Mouse (Mus musculus): ENCODE results near the gene Ap1s1. TPM values are rescaled to one million over a fixed set of nuclear protein-coding genes. Genes with fewer than 3 reads are reported as not detected.

Gene Ap1s1
- 48.3 and 50.1 TPM in 2 replicates for polyA plus RNA-seq (2012; rRNA removed; ENCODE audit: low replicate concordance)

GRCm38 (mm10) chr5:137045402-137046323 is at the start of gene Ap1s1:
Ap1s1 (minus strand) TSS chr5:137046135.

GRCm38 (mm10) chr5:137072079-137072960 is 26.4 kb upstream of the Ap1s1 start, which contains the start of gene Serpine1:
Serpine1 (minus strand) TSS chr5:137072268.

GRCm38 (mm10) chr5:137026092-137026491 is 19.8 kb downstream of the Ap1s1 start, which contains the start of gene Vgf:
Vgf (plus strand) TSS chr5:137026392.

GRCm38 (mm10) chr5:136987934-136988271 is 58.0 kb downstream of the Ap1s1 start, which contains the start of gene Znhit1:
Znhit1 (minus strand) TSS chr5:136988021.

GRCm38 (mm10) chr5:136986695-136987137 is 59.2 kb downstream of the Ap1s1 start, which contains the start of gene Plod3:
Plod3 (plus strand) TSS chr5:136987019.

Other genes with a start within 250 kb of the Ap1s1 start
- 1.4 and 1.6 TPM in 2 replicates for gene Col26a1, start 162.9 kb downstream of the Ap1s1 start, polyA plus RNA-seq (2012; rRNA removed; ENCODE audit: low replicate concordance)
- gene Ift22, start 138.0 kb downstream of the Ap1s1 start, polyA plus RNA-seq (2012; rRNA removed; ENCODE audit: low replicate concordance) = 8.6 and 14.3 TPM in 2 replicates
- gene Fis1, start 92.9 kb downstream of the Ap1s1 start, polyA plus RNA-seq (2012; rRNA removed; ENCODE audit: low replicate concordance) = 140 and 194 TPM in 2 replicates
- gene Cldn15, start 79.5 kb downstream of the Ap1s1 start, polyA plus RNA-seq (2012; rRNA removed; ENCODE audit: low replicate concordance) = 23.5 and 26.0 TPM in 2 replicates
- gene Plod3, start 59.1 kb downstream of the Ap1s1 start, polyA plus RNA-seq (2012; rRNA removed; ENCODE audit: low replicate concordance) = 72.8 and 79.7 TPM in 2 replicates
- gene Znhit1, start 58.1 kb downstream of the Ap1s1 start, polyA plus RNA-seq (2012; rRNA removed; ENCODE audit: low replicate concordance) = 80.0 and 135 TPM in 2 replicates
- gene Vgf, start 19.7 kb downstream of the Ap1s1 start, polyA plus RNA-seq (2012; rRNA removed; ENCODE audit: low replicate concordance) = not detected in 2 replicates
- gene Serpine1, start 26.1 kb upstream of the Ap1s1 start, polyA plus RNA-seq (2012; rRNA removed; ENCODE audit: low replicate concordance) = 3.0 and 4.1 TPM in 2 replicates
- gene Trim56, start 70.1 kb upstream of the Ap1s1 start, polyA plus RNA-seq (2012; rRNA removed; ENCODE audit: low replicate concordance) = 8.4 and 26.4 TPM in 2 replicates
- gene Muc3, start 103.2 kb upstream of the Ap1s1 start, polyA plus RNA-seq (2012; rRNA removed; ENCODE audit: low replicate concordance) = not detected in 2 replicates
- gene Muc3a, start 166.3 kb upstream of the Ap1s1 start, polyA plus RNA-seq (2012; rRNA removed; ENCODE audit: low replicate concordance) = 1.5 and 2.9 TPM in 2 replicates
- 6.3 and 11.6 TPM in 2 replicates for gene Ache, start 241.4 kb upstream of the Ap1s1 start, polyA plus RNA-seq (2012; rRNA removed; ENCODE audit: low replicate concordance)
- gene Ufsp1, start 248.5 kb upstream of the Ap1s1 start, polyA plus RNA-seq (2012; rRNA removed; ENCODE audit: low replicate concordance) = 14.8 and 18.7 TPM in 2 replicates